Mouse (Mus musculus): ENCODE measurements around the gene Cacna1a. TPM values are rescaled to one million over a fixed set of nuclear protein-coding genes. Genes with fewer than 3 reads are reported as not detected.

The Cacna1a gene
- total and polyA plus RNA-seq, 2 experiments from 2014 or later: 4.2 to 8.6 TPM

GRCm38 (mm10) chr8:84650213-84650612 is 262.0 kb downstream of the Cacna1a start:
- TF ChIP-seq EP300 (IDR thresholded peaks at IDR 0.05; ENCODE audit: low read depth) (no peak), CTCF (IDR thresholded peaks at IDR 0.05; ENCODE audit: low read depth) (no peak)
- H3K9ac ChIP-seq (replicated peaks; ENCODE audit: low read depth, low read length): no peak overlapping the region
- H3K36me3 ChIP-seq (replicated peaks; ENCODE audit: control insufficient read depth, insufficient read depth, low read length): no peaks in the 10 kb centered on the region
- no peaks in the 10 kb centered on the region for H3K27me3 ChIP-seq (ENCODE audit: control insufficient read depth, insufficient read depth, low read length)
- no peak overlapping the region for H3K27ac ChIP-seq (ENCODE audit: low read depth)
- H3K4me1 ChIP-seq (ENCODE audit: control insufficient read depth, insufficient read depth): peaks cover 10% of the 10 kb centered on the region; the same call in 1 of the 2 replicates
- WGBS: 42% methylated on average over 3 of the region's 3 CpGs
- ATAC-seq (ENCODE audit: insufficient read depth, low read depth): no peak
- no peak overlapping the region for H3K4me2 ChIP-seq (ENCODE audit: low read depth, low read length)
- no peaks in the 10 kb centered on the region for H3K9me3 ChIP-seq (replicated peaks; ENCODE audit: control insufficient read depth, low read length)
- H3K4me3 ChIP-seq (ENCODE audit: low read depth, low read length): no peak overlapping the region
- no peak for DNase-seq (ENCODE audit: low spot score)

DNA sequence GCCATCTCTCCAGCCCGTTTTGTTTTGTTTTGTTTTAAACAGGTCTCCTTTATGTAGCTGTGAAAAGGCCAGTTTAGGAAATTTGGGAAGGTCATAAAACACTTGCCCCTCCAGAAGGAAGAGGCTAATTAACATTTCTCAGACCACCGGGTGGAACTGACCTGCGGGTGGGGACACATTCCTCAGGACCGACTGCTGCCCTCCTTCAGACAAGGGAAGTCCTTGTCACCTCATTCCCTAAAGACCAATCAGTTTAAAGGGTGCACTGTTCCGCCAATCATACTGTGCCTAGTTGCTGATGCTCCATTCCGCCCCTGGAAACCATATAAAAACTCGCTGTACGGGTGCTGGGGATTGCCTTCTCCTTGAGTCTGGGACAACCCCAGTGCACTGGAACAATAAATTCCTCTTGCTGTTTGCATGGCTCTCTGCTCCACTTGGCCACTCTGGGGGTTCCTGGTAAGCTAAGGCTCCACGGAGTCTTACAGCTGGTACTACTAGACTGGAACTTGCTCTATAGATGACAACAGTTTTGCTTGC is 264.9 kb downstream of the Cacna1a start:
- DNase-seq (ENCODE audit: low spot score) (peak; percentile 4), ATAC-seq (ENCODE audit: insufficient read depth, low read depth) (no peak)
- Histone ChIP-seq H3K4me1 (ENCODE audit: control insufficient read depth, insufficient read depth) (peaks cover 13% of the 10 kb centered on the region; the same call in 1 of the 2 replicates), H3K9me3 (replicated peaks; ENCODE audit: control insufficient read depth, low read length) (no peaks in the 10 kb centered on the region), H3K27me3 (ENCODE audit: control insufficient read depth, insufficient read depth, low read length) (no peaks in the 10 kb centered on the region), H3K36me3 (replicated peaks; ENCODE audit: control insufficient read depth, insufficient read depth, low read length) (no peaks in the 10 kb centered on the region), H3K9ac (replicated peaks; ENCODE audit: low read depth, low read length) (no peak overlapping the region), H3K4me3 (ENCODE audit: low read depth, low read length) (no peak overlapping the region), H3K4me2 (ENCODE audit: low read depth, low read length) (no peak overlapping the region), H3K27ac (ENCODE audit: low read depth) (no peak overlapping the region)
- TF ChIP-seq EP300 (IDR thresholded peaks at IDR 0.05; ENCODE audit: low read depth) (no peak), CTCF (IDR thresholded peaks at IDR 0.05; ENCODE audit: low read depth) (no peak)
- WGBS: 55% methylated on average over 9 of the region's 9 CpGs

DNA sequence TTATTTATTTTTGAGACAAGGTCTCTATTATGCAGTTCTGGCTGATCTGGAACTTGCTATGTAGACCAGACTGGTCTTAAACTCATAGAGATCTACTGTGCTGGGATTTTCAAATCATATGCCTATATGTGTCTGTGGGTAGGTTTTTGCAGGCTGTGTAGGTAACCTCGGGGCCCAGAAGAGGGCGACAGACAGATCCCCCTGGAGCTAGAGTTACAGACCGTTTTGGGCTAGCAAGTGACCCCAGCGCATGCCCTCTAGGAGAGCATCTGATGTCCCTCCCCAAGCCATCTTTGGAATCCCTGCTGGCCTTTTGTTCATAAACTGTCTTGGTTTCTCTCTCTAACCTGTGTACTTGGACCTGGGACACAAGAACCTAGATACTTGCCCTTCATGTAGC is 266.4 kb downstream of the Cacna1a start:
- no peak overlapping the region for H3K9ac ChIP-seq (replicated peaks; ENCODE audit: low read depth, low read length)
- H3K9me3 ChIP-seq (replicated peaks; ENCODE audit: control insufficient read depth, low read length): no peaks in the 10 kb centered on the region
- no peaks in the 10 kb centered on the region for H3K27me3 ChIP-seq (ENCODE audit: control insufficient read depth, insufficient read depth, low read length)
- TF ChIP-seq EP300 (IDR thresholded peaks at IDR 0.05; ENCODE audit: low read depth) (no peak), CTCF (IDR thresholded peaks at IDR 0.05; ENCODE audit: low read depth) (peak; percentile 12; the same call in 1 of the 2 replicates)
- H3K27ac ChIP-seq (ENCODE audit: low read depth): peak overlapping the region; percentile 87
- no peak overlapping the region for H3K4me3 ChIP-seq (ENCODE audit: low read depth, low read length)
- no peak overlapping the region for H3K4me2 ChIP-seq (ENCODE audit: low read depth, low read length)
- peaks cover 13% of the 10 kb centered on the region; the same call in 1 of the 2 replicates for H3K4me1 ChIP-seq (ENCODE audit: control insufficient read depth, insufficient read depth)
- 54% methylated on average over 4 of the region's 4 CpGs for WGBS
- no peak for DNase-seq (ENCODE audit: low spot score)
- no peak for ATAC-seq (ENCODE audit: insufficient read depth, low read depth)
- H3K36me3 ChIP-seq (replicated peaks; ENCODE audit: control insufficient read depth, insufficient read depth, low read length): no peaks in the 10 kb centered on the region

DNA sequence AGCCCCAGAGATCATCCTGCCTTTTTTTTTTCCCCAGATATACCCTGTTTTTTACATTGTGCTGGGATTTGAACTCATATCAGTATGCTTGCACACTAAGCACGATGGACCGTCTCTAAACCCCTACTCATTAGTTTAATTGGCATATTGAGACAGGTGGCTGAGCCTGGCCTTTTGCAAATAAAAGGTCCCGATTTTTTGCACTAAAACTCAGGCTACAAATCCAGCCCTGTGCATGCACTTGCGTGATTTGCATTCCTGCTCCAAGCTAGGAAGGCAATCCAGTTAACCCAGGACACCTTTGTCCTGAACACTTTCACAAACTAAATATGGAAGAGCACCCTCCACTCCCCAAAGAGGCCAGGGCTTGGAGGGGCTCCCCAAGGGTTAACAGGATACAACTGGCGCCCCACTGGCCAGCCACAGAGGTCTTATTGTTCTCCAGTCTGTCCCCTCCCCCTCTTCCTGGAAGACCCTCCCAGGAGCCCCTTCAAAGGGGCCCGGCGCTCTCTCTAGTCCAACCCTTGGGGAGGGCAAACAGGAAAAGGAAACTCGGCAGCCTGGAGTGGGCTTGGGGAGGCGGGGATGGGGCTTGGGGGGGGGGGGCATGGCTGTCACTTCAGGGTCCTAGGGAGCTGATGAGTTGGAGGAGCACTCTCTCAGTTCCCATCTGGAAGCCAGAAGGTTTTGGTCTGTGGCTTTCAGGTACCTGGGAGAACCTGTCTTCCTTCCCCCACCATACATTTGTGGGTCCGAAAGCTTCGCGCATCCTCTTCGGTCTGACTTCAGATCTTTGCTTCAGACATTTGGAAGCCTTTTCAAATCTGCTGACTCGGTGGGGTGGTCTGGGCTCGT is 267.3 kb downstream of the Cacna1a start:
- Histone ChIP-seq H3K9me3 (replicated peaks; ENCODE audit: control insufficient read depth, low read length) (no peaks in the 10 kb centered on the region), H3K4me2 (ENCODE audit: low read depth, low read length) (peak overlapping the region; percentile 59), H3K9ac (replicated peaks; ENCODE audit: low read depth, low read length) (peak overlapping the region; percentile 49), H3K4me3 (ENCODE audit: low read depth, low read length) (peak overlapping the region; percentile 40), H3K27ac (ENCODE audit: low read depth) (peak overlapping the region; percentile 87), H3K36me3 (replicated peaks; ENCODE audit: control insufficient read depth, insufficient read depth, low read length) (no peaks in the 10 kb centered on the region), H3K27me3 (ENCODE audit: control insufficient read depth, insufficient read depth, low read length) (no peaks in the 10 kb centered on the region), H3K4me1 (ENCODE audit: control insufficient read depth, insufficient read depth) (peaks cover 13% of the 10 kb centered on the region; the same call in 1 of the 2 replicates)
- TF ChIP-seq CTCF (IDR thresholded peaks at IDR 0.05; ENCODE audit: low read depth) (no peak), EP300 (IDR thresholded peaks at IDR 0.05; ENCODE audit: low read depth) (no peak; the same call in 1 of the 2 replicates)
- ATAC-seq (ENCODE audit: insufficient read depth, low read depth): peak; percentile 65
- 19% methylated on average over 14 of the region's 15 CpGs for WGBS
- DNase-seq (ENCODE audit: low spot score): peak; percentile 66

GRCm38 (mm10) chr8:84656191-84656525 is 267.9 kb downstream of the Cacna1a start:
- peak overlapping the region; percentile 59 for H3K4me2 ChIP-seq (ENCODE audit: low read depth, low read length)
- peaks cover 13% of the 10 kb centered on the region; the same call in 1 of the 2 replicates for H3K4me1 ChIP-seq (ENCODE audit: control insufficient read depth, insufficient read depth)
- no peak for TF ChIP-seq EP300 (IDR thresholded peaks at IDR 0.05; ENCODE audit: low read depth)
- no peak for TF ChIP-seq CTCF (IDR thresholded peaks at IDR 0.05; ENCODE audit: low read depth)
- H3K27ac ChIP-seq (ENCODE audit: low read depth): peak overlapping the region; percentile 87
- H3K9me3 ChIP-seq (replicated peaks; ENCODE audit: control insufficient read depth, low read length): no peaks in the 10 kb centered on the region
- DNase-seq (ENCODE audit: low spot score) (no peak), ATAC-seq (ENCODE audit: insufficient read depth, low read depth) (no peak)
- WGBS: 11% methylated on average over 10 of the region's 10 CpGs
- H3K4me3 ChIP-seq (ENCODE audit: low read depth, low read length): peak overlapping the region; percentile 40
- peak overlapping the region; percentile 49 for H3K9ac ChIP-seq (replicated peaks; ENCODE audit: low read depth, low read length)
- H3K27me3 ChIP-seq (ENCODE audit: control insufficient read depth, insufficient read depth, low read length): no peaks in the 10 kb centered on the region
- H3K36me3 ChIP-seq (replicated peaks; ENCODE audit: control insufficient read depth, insufficient read depth, low read length): no peaks in the 10 kb centered on the region
